Mouse (Mus musculus): ENCODE results near the gene Gm10842.

Gm10842 gene

DNA sequence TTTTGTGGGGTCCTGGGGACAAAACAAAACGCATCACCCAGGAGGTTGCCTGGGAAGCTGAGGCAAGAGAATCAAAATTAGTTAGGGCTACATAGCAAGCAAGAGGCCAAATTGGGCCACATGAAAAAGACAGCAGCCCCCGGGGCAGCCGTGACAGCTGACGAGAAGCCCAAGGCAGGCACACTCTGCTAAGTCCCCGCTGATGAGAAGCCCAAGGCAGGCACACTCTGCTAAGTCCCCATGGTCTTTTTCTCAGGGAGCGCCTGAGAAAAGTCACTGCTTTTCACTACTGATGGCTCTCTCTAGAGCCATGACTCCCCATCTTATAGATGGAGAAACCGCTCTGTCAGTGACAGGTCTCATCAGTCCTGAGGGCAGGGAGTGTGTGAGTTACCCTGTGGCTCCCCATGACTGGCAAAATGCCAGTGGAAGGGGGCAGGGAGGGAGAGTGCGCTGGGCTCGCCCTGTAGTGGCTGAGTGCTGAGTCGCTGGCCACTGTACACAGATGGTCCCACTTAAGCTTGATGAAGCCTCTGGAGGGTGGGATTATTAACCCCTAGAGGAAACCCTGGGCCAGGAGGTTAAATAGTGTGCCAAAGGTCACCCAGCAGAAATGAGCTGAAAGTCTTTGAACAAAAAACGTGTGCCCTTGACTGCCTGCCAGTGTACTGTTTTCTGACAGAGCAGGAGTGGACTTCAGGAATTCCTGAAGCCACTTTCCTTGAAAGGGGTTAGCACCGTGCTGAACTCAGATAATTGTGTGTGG lies 6.6 kb downstream of the Gm10842 start:
- peak; percentile 10 to 14 for DNase-seq (ENCODE audit: low spot score in 2 of 2)

DNA sequence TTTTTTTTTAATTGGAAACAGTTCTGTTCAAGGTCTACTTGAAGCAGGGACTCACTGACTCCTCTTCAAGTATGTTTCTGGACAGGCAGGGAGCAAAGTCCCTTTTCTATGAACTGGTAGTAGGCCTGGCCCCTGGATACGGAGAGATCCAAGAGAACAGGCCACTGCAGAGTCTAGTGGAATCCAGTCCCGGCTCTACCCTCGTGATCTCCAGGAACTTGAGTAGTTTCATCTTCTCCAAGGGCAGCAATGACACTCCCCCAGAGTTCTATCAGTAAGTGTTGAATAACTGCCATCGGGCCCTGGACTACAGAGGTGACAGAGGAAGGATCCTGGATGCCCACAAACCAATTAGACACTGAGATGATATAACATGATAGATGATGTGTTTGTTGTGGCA lies 9.2 kb downstream of the Gm10842 start:
- DNase-seq (ENCODE audit: low spot score in 2 of 2) = no peak

DNA sequence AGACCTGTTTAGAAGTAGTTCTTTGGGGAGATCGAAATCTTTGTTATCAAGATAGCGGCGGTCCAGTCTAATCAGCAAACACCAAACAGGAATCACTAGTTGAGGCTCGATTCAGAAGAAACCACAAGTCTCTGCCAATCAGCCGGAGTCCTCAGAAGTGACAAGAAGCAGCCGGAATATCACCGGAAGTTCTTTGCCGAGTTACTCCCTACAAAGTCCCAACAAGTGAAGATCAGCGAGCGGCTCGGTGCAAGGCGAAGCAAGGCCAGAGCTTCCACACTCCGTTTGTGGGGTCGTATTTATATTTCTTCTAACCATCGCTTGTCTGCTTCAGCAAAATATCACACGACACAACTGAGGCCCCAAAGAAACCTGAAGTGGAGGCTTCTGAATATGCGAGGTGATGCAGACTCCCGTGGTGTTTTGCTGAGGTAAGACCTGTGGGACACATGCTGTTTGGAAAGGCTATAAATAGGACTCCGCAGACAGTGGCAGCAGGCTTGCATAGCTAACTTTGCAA lies 10.1 kb downstream of the Gm10842 start:
- DNase-seq (ENCODE audit: low spot score in 2 of 2) = peak in 1 of 2 experiments; percentile 14

DNA sequence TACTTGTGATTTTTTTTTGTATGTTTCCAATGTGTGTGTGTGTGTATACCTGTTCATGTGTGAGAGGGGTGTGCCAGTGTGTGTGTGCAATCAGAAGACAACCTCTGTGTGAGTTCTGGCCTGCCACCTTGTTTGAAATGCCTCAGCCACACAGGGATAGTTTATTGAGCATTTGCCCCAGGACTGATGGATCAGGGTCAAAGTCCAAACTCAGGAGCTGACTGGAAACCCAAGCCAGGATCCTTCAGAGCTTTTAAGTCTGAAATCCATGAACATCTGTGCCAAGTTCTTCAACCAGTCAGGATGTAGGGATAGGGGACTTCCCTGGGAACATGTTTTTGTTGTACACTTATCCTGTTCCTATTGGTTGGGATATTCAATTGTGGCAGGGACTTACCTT lies 11.4 kb downstream of the Gm10842 start:
- no peak for DNase-seq (ENCODE audit: low spot score in 2 of 2)

DNA sequence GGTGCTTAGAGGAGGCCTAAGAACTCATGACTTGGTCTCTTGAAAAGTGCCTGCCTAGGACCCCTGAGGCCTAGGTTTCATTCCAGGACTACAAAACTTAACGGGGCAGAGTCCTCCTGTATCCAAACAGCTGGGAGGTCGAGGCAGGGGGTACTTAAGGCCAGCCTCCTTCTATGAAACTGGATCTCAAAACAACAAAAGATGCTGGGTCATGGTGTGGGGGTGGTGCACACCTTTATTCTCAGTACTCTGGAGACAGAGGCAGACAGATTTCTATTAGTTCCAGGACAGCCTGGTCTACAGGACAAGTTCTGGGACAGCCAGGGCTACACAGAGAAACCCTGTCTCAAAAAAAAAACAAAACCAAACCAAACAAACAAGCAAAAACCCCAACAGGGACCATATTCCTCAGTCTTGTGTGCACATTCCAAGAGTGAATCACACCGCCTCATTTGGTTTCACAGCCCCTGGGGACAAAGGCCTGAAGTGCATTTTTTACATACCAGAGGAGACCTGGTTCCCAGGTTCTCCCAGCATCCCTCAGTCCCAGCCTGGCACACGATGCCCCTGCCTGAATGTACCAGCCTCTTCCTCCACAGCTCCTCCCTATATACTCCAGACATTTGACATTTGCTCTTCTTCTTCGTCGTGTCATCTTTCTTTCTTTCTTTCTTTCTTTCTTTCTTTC lies 13.1 kb downstream of the Gm10842 start:
- no peak for DNase-seq (ENCODE audit: low spot score in 2 of 2)

DNA sequence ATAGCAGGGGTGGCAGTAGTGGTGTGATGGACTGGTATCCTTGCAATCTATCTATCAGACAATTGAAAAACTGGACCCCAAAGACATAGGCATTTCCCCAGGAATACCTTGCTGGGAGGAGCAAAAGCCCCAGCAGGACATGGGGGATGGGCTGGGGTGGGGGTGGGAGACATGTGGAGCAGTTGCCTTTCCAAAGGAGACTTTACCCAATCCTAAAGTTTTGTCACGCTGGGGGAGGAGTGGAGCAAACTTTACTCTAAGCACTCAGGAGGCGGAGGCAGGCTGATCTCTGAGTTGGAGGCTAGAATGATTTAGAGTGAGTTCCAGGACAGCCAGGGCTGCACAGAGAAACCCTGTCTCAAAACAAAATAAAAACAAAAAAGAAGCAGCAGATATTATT lies 14.7 kb downstream of the Gm10842 start:
- no peak for DNase-seq (ENCODE audit: low spot score in 2 of 2)

DNA sequence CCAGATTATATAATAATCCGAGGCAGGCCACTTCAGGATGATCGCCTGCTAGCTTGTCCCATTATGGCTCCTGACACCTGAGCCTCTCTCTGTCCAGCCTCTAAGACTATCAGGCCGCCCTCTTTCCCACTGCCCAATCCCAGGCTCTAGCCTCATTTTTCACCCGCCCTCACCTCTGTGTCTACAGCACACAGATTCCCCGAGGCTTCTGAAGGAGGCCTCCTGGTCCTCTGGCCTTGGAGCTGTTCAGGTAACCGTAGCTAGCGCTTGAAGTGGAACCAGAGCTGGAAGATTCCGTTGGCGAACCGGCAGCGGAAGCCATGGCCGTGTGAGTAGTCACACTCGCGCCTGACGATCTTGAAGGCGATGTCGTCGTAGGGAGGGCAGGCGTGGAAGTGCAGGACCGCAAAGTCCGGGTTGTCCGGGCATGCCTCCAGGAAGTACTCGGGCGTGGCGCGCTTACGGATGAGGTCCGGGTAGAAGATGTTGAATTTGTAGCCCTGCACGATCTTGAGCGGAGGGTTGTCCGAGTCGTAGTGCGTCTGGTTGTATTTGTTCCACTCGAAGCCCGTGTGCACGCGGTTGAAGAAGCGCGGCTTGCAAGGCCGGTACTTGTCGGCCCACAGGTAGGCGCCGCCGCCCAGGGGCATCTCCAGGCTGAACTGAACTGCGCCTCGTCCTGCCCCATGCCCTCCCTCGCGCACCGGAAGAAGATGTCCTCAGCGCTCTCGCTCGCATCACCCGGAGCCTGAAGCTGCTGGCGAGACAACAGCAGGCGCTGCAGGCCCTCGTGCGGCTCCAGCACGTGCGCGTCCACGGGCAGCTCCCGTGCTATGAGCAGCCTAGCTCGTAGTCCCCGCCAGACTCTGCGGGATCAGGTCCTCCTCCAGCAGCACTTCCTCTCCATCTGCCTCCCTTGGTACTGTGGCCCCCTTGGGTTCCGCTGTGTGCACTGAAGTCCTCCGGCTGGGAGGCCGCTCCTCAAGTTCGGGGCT lies 18.1 kb downstream of the Gm10842 start:
- no peak for DNase-seq (ENCODE audit: low spot score in 2 of 2)

DNA sequence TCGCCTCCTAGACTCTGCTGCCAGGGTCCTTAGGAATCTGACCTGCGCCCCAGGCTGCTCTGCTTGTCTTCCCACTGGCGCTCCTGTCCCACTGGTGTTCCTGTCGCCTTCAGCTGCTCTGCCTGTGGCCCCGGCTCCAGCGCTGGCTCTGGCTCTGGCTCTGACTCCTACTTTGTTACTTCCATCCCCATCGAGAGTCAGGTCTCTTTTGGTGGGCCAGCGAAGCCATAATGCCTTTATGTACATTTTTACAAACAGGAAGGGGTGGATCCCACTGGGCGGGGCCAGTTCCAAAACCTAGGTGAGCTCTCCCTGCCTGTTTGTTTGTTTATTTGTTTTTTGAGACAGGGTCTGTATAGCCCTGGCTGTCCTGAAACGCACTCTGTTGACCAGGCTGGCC lies 20.1 kb downstream of the Gm10842 start:
- DNase-seq (ENCODE audit: low spot score in 2 of 2) = no peak

DNA sequence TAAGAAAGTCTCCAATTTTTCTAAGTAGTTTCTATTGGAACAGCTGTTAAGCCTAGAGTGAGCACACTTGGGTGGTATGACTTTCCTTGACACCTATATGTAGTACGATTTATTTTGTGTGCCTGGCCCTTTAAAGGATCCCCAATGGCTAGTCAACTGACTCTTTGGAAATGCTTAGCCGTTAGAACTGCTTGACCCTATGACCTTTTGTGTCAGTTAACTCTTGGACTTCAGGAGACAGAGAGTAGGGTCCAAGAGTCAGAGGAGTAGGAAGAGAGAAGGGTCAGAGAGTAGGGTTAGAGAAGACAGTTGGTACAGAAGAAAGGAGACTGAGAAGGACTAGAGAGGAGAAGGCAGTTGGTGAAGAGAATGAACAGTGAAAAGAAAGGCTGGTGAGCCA lies 31.8 kb downstream of the Gm10842 start, which contains the start of gene Tlk2:
Gene Tlk2, plus strand, starts transcription at position 292 of the 400 bp plus-strand sequence.
- DNase-seq (ENCODE audit: low spot score in 2 of 2) = no peak

DNA sequence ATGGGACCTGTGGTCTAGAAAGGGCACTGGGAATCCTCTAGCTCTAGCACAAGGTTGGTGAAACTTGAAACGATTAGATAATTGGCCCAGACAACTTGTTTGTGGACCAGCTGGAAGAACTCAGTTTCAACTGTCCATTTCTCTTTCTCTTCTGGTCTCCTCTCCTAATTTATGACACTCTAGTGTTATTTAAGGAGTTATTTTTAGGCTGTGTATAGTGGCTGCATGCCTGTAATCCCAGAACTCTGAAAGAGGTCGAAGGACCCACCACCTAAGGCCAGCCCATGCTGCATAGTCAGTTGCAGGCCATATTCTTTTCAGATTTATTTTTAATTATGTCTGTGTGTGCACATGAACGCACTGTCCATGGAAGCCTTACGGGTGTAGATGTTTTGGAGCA lies 32.8 kb downstream of the Gm10842 start:
- no peak for DNase-seq (ENCODE audit: low spot score in 2 of 2)

DNA sequence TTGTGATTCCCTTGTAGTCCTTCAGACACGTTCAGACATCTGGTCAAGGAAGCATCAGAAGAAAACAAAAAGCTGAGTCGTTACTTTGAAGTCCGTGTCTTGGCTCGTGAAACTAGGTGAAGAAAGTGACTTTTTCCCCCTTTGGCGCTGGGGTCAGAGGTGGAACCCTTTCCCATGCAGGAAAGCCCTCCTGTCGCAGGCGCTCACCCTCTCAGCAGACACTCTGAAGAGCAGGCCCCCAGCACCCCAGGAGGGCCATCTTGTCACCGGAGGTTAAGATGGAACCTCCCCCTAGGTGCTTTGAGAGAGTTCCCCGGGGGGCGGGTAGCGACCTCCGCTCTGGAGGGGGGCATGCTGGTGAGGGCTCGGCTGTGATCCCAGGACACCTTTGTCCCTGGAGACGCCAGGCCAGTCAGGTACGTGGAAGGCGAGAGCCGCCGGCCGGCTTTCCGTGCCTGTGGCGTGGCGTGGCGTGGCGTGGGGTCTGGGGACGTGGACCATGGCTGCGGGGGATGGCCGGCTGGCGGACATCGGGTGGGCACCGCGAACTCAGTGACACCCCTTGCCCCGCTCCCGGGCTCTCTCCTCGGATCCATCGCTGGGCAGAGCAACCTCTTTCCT lies 33.9 kb downstream of the Gm10842 start:
- peak; percentile 36 to 44 for DNase-seq (ENCODE audit: low spot score in 2 of 2)

DNA sequence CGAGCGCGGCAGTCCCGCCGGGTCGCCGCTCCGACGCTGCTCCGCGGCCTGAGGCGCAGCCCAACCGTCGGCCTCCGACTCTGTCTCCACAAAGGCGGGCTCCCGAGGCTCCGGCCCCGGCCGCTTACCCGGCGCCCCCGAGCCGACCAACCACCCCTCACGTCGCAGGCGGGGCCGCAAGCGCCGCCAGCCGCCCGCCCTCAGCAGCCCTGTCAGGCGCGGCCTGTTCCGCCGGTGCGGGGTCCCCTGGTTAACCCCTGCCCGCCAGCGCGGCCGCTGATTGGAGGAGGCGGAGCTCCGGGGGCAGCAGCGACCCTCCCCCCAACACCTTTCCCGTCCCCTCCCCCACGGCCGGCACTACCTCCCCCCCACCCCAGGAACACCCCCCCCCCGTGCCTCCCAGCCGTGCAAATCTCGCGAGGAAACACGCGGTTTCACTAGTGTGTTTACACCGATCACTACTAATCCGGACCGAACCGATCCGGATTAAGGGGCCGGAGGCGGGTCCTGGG lies 34.5 kb downstream of the Gm10842 start:
- DNase-seq (ENCODE audit: low spot score in 2 of 2) = peak; percentile 89 to 91

DNA sequence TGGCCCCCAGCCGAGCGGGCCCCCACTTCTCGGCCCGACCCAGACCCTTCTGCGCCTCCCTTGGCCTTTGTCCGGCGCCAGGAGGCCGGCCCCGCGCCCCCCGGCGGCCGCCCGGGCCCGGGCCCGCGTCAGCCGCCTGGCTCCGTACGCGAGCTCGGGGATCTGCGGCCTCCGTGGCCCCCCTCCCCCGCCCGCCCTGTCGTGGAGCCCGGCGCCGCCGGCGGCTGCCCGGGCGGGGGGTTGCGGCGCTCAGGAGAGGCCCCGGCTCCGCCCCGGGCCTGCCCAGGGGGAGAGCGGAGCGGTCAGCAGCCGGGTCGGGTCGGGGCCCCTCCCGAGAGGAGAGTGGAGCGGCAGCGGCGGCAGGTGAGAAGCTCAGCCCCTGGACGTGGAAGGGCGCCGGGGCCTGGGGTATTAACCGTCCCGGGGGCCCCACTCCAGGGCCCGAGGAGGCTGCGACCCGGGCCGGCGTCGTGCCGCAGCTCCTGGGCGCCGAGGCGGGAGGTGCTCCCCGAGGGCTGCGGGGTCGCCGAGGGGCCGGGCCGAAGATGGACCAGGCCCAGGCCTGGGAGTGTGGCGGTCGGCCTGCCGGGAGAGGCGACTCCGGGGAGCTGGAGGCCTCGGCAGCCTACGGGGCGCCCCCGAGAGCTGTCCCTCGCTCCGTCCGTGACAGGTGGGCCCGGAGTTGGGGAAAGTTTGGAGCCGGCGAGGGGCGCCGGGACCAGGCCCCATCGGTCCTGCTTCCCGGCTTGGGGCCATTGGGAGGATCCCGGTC lies 35.2 kb downstream of the Gm10842 start:
- DNase-seq (ENCODE audit: low spot score in 2 of 2) = peak; percentile 37 to 54

DNA sequence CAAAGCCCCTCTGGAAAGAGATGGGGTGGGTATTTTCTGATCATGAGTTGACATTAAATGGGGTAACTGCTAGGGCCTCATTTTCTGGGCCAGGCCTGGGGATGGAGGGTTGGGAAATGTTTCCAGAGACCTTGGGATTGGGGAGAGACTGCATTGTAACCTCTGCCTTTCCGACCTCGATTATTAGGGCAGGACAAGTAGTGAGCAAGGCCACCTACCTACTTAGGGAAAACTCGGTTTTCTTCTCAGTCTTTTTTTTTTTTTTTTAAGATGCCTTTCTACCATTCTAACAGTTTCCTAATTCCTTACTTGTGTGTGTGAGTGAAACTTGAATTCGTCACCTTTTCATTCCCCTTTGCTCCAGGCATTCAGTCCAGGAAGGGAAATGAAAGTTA lies 35.8 kb downstream of the Gm10842 start:
- no peak for DNase-seq (ENCODE audit: low spot score in 2 of 2)

DNA sequence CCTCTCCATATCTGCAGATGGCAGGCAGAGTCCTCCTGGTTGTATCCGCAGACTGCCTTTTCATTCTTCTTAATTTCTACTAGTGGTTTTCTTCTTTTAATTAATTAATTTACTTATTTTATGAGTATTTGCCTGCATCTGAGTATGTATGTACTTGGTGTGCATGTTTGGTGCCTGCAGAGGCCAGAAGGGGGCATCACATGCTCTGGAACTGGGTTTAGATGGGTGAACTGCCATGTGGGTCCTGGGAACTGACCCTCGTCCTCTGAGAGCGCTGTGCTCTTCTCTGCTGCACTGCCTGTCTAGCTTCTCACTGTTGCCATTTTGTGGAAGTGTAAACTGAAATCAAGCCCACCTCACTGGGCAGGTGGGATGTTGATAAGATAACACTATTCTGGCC lies 38.0 kb downstream of the Gm10842 start:
- no peak for DNase-seq (ENCODE audit: low spot score in 2 of 2)

DNA sequence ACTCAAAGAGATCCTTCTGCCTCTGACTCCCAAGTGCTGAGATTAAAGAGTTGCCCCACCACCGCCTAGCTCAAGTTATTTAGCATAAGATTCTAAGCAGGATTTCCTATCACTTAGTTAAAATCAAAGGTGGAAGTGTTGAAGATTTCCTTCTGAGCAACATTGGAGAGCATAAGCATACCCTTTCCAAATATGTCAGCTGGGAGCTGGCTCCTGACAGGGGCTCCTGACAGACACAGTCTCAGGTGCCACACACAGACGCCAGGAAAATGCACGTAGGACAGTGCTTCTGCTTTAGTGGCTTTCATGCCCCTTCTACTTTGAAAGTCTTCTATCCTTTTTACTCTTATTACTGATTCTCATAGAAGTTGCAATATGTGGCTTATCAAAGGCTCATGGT lies 45.5 kb downstream of the Gm10842 start:
- DNase-seq (ENCODE audit: low spot score in 2 of 2) = no peak

Data from heart, adult 9 months (tissue).